ENCODE assay signal across 7 mouse cellular contexts in genomic region chr12:112673576-112674091, GRCm38 (mm10). TPM values are rescaled to one million over a fixed set of nuclear protein-coding genes. Genes with fewer than 3 reads are reported as not detected.
A peak's percentile ranks its signal among the peaks of the same experiment; 100 is the strongest.
DNase-seq lines count a peak whose midpoint lies in the region; ATAC-seq and TF ChIP-seq lines count a peak whose summit lies in the region.

No protein-coding gene starts in this region.

- H3K27me3 ChIP-seq in thymus, adult 2 months (ENCODE audit: control insufficient read depth, insufficient read depth, low read length): no peaks in the 10 kb centered on the region; the same call in 1 of the 2 replicates
- no peaks in the 10 kb centered on the region; the same call in 1 of the 2 replicates for H3K27me3 ChIP-seq in cerebellum, adult 2 months (ENCODE audit: control insufficient read depth, insufficient read depth, low read length)
- H3K27me3 ChIP-seq in heart, embryonic 12.5 days (replicated peaks): no peaks in the 10 kb centered on the region
- H3K27me3 ChIP-seq in stomach, postnatal 0 days (ENCODE audit: control insufficient read depth, insufficient read depth, low read length): no peaks in the 10 kb centered on the region

- no peaks in the 10 kb centered on the region for H3K9me3 ChIP-seq in heart, embryonic 12.5 days (replicated peaks)
- H3K9me3 ChIP-seq in stomach, postnatal 0 days (ENCODE audit: control insufficient read depth, low read length): no peaks in the 10 kb centered on the region

- peak overlapping the region; percentile 80 for H3K4me2 ChIP-seq in heart, embryonic 12.5 days
- peak overlapping the region; percentile 80 for H3K4me2 ChIP-seq in stomach, postnatal 0 days (replicated peaks; ENCODE audit: low read depth)

- peak overlapping the region; percentile 77 for H3K4me3 ChIP-seq in thymus, adult 2 months (ENCODE audit: control insufficient read depth, insufficient read depth, low read length)
- peak overlapping the region; percentile 73 for H3K4me3 ChIP-seq in cerebellum, adult 2 months (replicated peaks; ENCODE audit: insufficient read depth, low read depth, low read length)
- peak overlapping the region; percentile 87 for H3K4me3 ChIP-seq in heart, embryonic 12.5 days
- peak overlapping the region; percentile 78 for H3K4me3 ChIP-seq in macrophage (ENCODE audit: inconsistent target)
- H3K4me3 ChIP-seq in stomach, postnatal 0 days (ENCODE audit: low read depth, low read length): peak overlapping the region; percentile 96

- H3K9ac ChIP-seq in heart, embryonic 12.5 days: peak overlapping the region; percentile 100
- peak overlapping the region; percentile 99 for H3K9ac ChIP-seq in stomach, postnatal 0 days (ENCODE audit: low read length)

- H3K27ac ChIP-seq in thymus, adult 2 months (ENCODE audit: control insufficient read depth, insufficient read depth, low read length): no peak overlapping the region
- peak overlapping the region; percentile 26; the same call in 1 of the 2 replicates for H3K27ac ChIP-seq in cerebellum, adult 2 months (ENCODE audit: insufficient read depth, low read length)
- H3K27ac ChIP-seq in heart, embryonic 12.5 days (ENCODE audit: poor library complexity, severe bottlenecking): peak overlapping the region; percentile 99
- peak overlapping the region; percentile 70 for H3K27ac ChIP-seq in macrophage
- H3K27ac ChIP-seq in stomach, postnatal 0 days (replicated peaks): peak overlapping the region; percentile 99

- H3K36me3 ChIP-seq in thymus, adult 2 months (ENCODE audit: control insufficient read depth, insufficient read depth, low read length): peaks cover 16% of the 10 kb centered on the region
- H3K36me3 ChIP-seq in heart, embryonic 12.5 days: peaks cover 31% of the 10 kb centered on the region
- peaks cover 5% of the 10 kb centered on the region; the same call in 1 of the 2 replicates for H3K36me3 ChIP-seq in macrophage (ENCODE audit: inconsistent target)
- peaks cover 11% of the 10 kb centered on the region; the same call in 1 of the 2 replicates for H3K36me3 ChIP-seq in stomach, postnatal 0 days (ENCODE audit: control insufficient read depth, insufficient read depth, low read length)

- TF ChIP-seq POLR2A in thymus, adult 2 months (IDR thresholded peaks at IDR 0.05; ENCODE audit: control insufficient read depth, extremely low read depth, insufficient read depth, low read length, poor library complexity): no peak
- TF ChIP-seq POLR2A in cerebellum, adult 2 months (IDR thresholded peaks at IDR 0.05; ENCODE audit: borderline replicate concordance, insufficient read depth, low read length): no peak

- H3K4me1 ChIP-seq in thymus, adult 2 months (replicated peaks; ENCODE audit: control insufficient read depth, insufficient read depth, low read length): peaks cover 41% of the 10 kb centered on the region
- H3K4me1 ChIP-seq in cerebellum, adult 2 months (ENCODE audit: control insufficient read depth, insufficient read depth, low read length): peaks cover 20% of the 10 kb centered on the region
- peaks cover 72% of the 10 kb centered on the region for H3K4me1 ChIP-seq in heart, embryonic 12.5 days (replicated peaks)
- peaks cover 18% of the 10 kb centered on the region for H3K4me1 ChIP-seq in stomach, postnatal 0 days (replicated peaks; ENCODE audit: control insufficient read depth, insufficient read depth)

- peak; percentile 42 for DNase-seq in thymus, adult 2 months
- no peak for DNase-seq in thymus, adult 18-20 months
- DNase-seq in cerebellum, adult 2 months: peak; percentile 58 to 64
- DNase-seq in kidney, postnatal 10 days: peak; percentile 74
- peak; percentile 65 for DNase-seq in stomach, postnatal 0 days (ENCODE audit: low spot score)

- peaks cover 49% of the 10 kb centered on the region for H3K79me2 ChIP-seq in macrophage (ENCODE audit: inconsistent target)

- TF ChIP-seq EP300 in stomach, postnatal 0 days (optimal IDR thresholded peaks at IDR 0.05): no peak

- 10% methylated on average over 68 of the region's 68 CpGs for WGBS in thymus, adult 2 months
- under 1% methylated on average over 67 of the region's 68 CpGs for WGBS in cerebellum, adult 2 months
- 3% methylated on average over 68 of the region's 68 CpGs for WGBS in heart, embryonic 12.5 days
- WGBS in macrophage (ENCODE audit: missing documents): under 1% methylated on average over 59 of the region's 68 CpGs
- 0% methylated on average over 15 of the region's 68 CpGs for WGBS in stomach, postnatal 0 days

- TF ChIP-seq CTCF in thymus, adult 2 months (IDR thresholded peaks at IDR 0.05; ENCODE audit: borderline replicate concordance, control insufficient read depth, extremely low read depth, insufficient read depth, low read length, poor library complexity): no peak
- no peak for TF ChIP-seq CTCF in cerebellum, adult 2 months (IDR thresholded peaks at IDR 0.05; ENCODE audit: borderline replicate concordance, insufficient read depth, low read depth, low read length)
- 0 out of 2 replicates have a peak, but pooled peaks have one; percentile 3 for TF ChIP-seq CTCF in stomach, postnatal 0 days (IDR thresholded peaks at IDR 0.05; ENCODE audit: low read depth)

- ATAC-seq in heart, embryonic 12.5 days (ENCODE audit: insufficient number of reproducible peaks, low FRiP score): peak; percentile 10; the same call in 1 of the 2 replicates
- ATAC-seq in stomach, postnatal 0 days (ENCODE audit: low FRiP score, low TSS enrichment): peak; percentile 11

RNA-seq across cellular contexts. Expression of gene Akt1, which starts 1.1 kb away (rescaled TPM):
- polyA plus RNA-seq in thymus, adult 2 months (2012; rRNA removed): 220 and 229 TPM in 2 replicates
- polyA plus RNA-seq in cerebellum, adult 2 months (2012; rRNA removed): 163 and 177 TPM in 2 replicates
- 180 and 184 TPM in 2 replicates for polyA plus RNA-seq in heart, embryonic 12.5 days (2016; fragmentation: Nextera tagmentation; extraction: Ambion mirVana)
- 100 to 1,000 TPM in 20 of 26 experiments, 10 to 100 TPM in 6; 46.0 to 331 (median 122) TPM for total RNA-seq in macrophage (2018; cell fraction: chromatin; rRNA removed)
- 100 to 1,000 TPM in 25 of 26 experiments, 10 to 100 TPM in 1; 98.0 to 240 (median 160) TPM for total RNA-seq in macrophage (2018; cell fraction: cytosol; rRNA removed)
- 100 to 1,000 TPM in 16 of 26 experiments, 10 to 100 TPM in 10; 69.7 to 196 (median 103) TPM for total RNA-seq in macrophage (2018; cell fraction: nucleus; rRNA removed)
- 174 to 203 TPM (median 184 TPM) in 3 replicates for polyA plus RNA-seq in macrophage (2018)
- polyA plus RNA-seq in stomach, postnatal 0 days (2015; fragmentation: Nextera tagmentation; extraction: Ambion mirVana): 84.5 and 98.2 TPM in 2 replicates

RNA-seq across cellular contexts. Expression of gene Zbtb42, which starts 5.0 kb away (rescaled TPM):
- 15.9 and 17.8 TPM in 2 replicates for polyA plus RNA-seq in thymus, adult 2 months (2012; rRNA removed)
- polyA plus RNA-seq in cerebellum, adult 2 months (2012; rRNA removed): 1.5 and 1.8 TPM in 2 replicates
- 4.7 and 6.4 TPM in 2 replicates for polyA plus RNA-seq in heart, embryonic 12.5 days (2016; fragmentation: Nextera tagmentation; extraction: Ambion mirVana)
- total RNA-seq in macrophage (2018; cell fraction: chromatin; rRNA removed): 1 to 10 TPM in 19 of 26 experiments, under 1 TPM in 6, not detected in 1; 0.33 to 9.8 (median 1.9) TPM
- 10 to 100 TPM in 1 of 26 experiments, 1 to 10 TPM in 25; 1.1 to 13.8 (median 3.6) TPM for total RNA-seq in macrophage (2018; cell fraction: cytosol; rRNA removed)
- 10 to 100 TPM in 2 of 26 experiments, 1 to 10 TPM in 24; 1.0 to 13.1 (median 3.1) TPM for total RNA-seq in macrophage (2018; cell fraction: nucleus; rRNA removed)
- polyA plus RNA-seq in macrophage (2018): 3.2 to 4.7 TPM (median 3.5 TPM) in 3 replicates
- polyA plus RNA-seq in stomach, postnatal 0 days (2015; fragmentation: Nextera tagmentation; extraction: Ambion mirVana): 11.3 and 12.1 TPM in 2 replicates

RNA-seq across cellular contexts. Expression of gene Siva1, which starts 29.2 kb away (rescaled TPM):
- polyA plus RNA-seq in thymus, adult 2 months (2012; rRNA removed): 131 and 134 TPM in 2 replicates
- 33.6 and 34.6 TPM in 2 replicates for polyA plus RNA-seq in cerebellum, adult 2 months (2012; rRNA removed)
- 99.4 and 116 TPM in 2 replicates for polyA plus RNA-seq in heart, embryonic 12.5 days (2016; fragmentation: Nextera tagmentation; extraction: Ambion mirVana)
- 10 to 100 TPM in 9 of 26 experiments, 1 to 10 TPM in 16, not detected in 1; 1.1 to 26.5 (median 6.5) TPM for total RNA-seq in macrophage (2018; cell fraction: chromatin; rRNA removed)
- 10 to 100 TPM; 12.1 to 26.8 (median 20.1) TPM for total RNA-seq in macrophage (2018; cell fraction: cytosol; rRNA removed)
- 10 to 100 TPM in 11 of 26 experiments, 1 to 10 TPM in 15; 2.3 to 45.8 (median 8.3) TPM for total RNA-seq in macrophage (2018; cell fraction: nucleus; rRNA removed)
- polyA plus RNA-seq in macrophage (2018): 5.6 to 43.8 TPM (median 19.5 TPM) in 3 replicates
- polyA plus RNA-seq in stomach, postnatal 0 days (2015; fragmentation: Nextera tagmentation; extraction: Ambion mirVana): 91.5 and 97.1 TPM in 2 replicates

RNA-seq across cellular contexts. Expression of gene Cep170b, which starts 46.6 kb away (rescaled TPM):
- 21.1 and 22.8 TPM in 2 replicates for polyA plus RNA-seq in thymus, adult 2 months (2012; rRNA removed)
- polyA plus RNA-seq in cerebellum, adult 2 months (2012; rRNA removed): 102 and 107 TPM in 2 replicates
- polyA plus RNA-seq in heart, embryonic 12.5 days (2016; fragmentation: Nextera tagmentation; extraction: Ambion mirVana): 7.0 and 7.3 TPM in 2 replicates
- total RNA-seq in macrophage (2018; cell fraction: chromatin; rRNA removed): 10 to 100 TPM in 11 of 26 experiments, 1 to 10 TPM in 15; 1.3 to 34.8 (median 7.2) TPM
- 10 to 100 TPM in 1 of 26 experiments, 1 to 10 TPM in 25; 2.0 to 10.2 (median 6.0) TPM for total RNA-seq in macrophage (2018; cell fraction: cytosol; rRNA removed)
- 10 to 100 TPM in 6 of 26 experiments, 1 to 10 TPM in 20; 2.8 to 17.8 (median 7.1) TPM for total RNA-seq in macrophage (2018; cell fraction: nucleus; rRNA removed)
- polyA plus RNA-seq in macrophage (2018): 3.1 to 9.1 TPM (median 4.7 TPM) in 3 replicates
- 20.7 and 21.2 TPM in 2 replicates for polyA plus RNA-seq in stomach, postnatal 0 days (2015; fragmentation: Nextera tagmentation; extraction: Ambion mirVana)

RNA-seq across cellular contexts. Expression of gene Adssl1, which starts 53.8 kb away (rescaled TPM):
- 10.9 and 14.2 TPM in 2 replicates for polyA plus RNA-seq in thymus, adult 2 months (2012; rRNA removed)
- 69.3 and 72.0 TPM in 2 replicates for polyA plus RNA-seq in cerebellum, adult 2 months (2012; rRNA removed)
- polyA plus RNA-seq in heart, embryonic 12.5 days (2016; fragmentation: Nextera tagmentation; extraction: Ambion mirVana): 81.7 and 86.4 TPM in 2 replicates
- total RNA-seq in macrophage (2018; cell fraction: chromatin; rRNA removed): 10 to 100 TPM in 13 of 26 experiments, 1 to 10 TPM in 13; 2.6 to 59.5 (median 10.7) TPM
- 10 to 100 TPM in 25 of 26 experiments, 1 to 10 TPM in 1; 9.8 to 60.0 (median 28.1) TPM for total RNA-seq in macrophage (2018; cell fraction: cytosol; rRNA removed)
- total RNA-seq in macrophage (2018; cell fraction: nucleus; rRNA removed): 10 to 100 TPM in 14 of 26 experiments, 1 to 10 TPM in 12; 5.0 to 69.9 (median 11.8) TPM
- polyA plus RNA-seq in macrophage (2018): 33.0 to 157 TPM (median 71.6 TPM) in 3 replicates
- polyA plus RNA-seq in stomach, postnatal 0 days (2015; fragmentation: Nextera tagmentation; extraction: Ambion mirVana): 4.7 and 6.4 TPM in 2 replicates

Comparison
In these comparisons a context has a peak if more than half of its experiments do, and no peak if none do; other contexts are left out.
1. DNase-seq: peak in thymus, adult 2 months (single experiment), cerebellum, adult 2 months (2 of 2), kidney, postnatal 10 days (single experiment) and stomach, postnatal 0 days (single experiment); none in thymus, adult 18-20 months (0 of 2).
2. Peak in every context shown above with its lines, with median percentiles within 50 percentile points of each other: H3K4me3 ChIP-seq.